Mouse (Mus musculus) mouse embryonic stem cell (cell line): ENCODE results near the gene Efna1.

Source experiments
- in situ Hi-C, 2 experiments: fragments of 300-500 bp; cut with MboI; formaldehyde crosslinking; loops; 1 replicate in 1 of 2; 3 replicates in 1 of 2; pipeline ENCODE4 v1.14.3; 2019 to 2020; ENCODE audit warnings: low sequenced_read_pairs in 2 of 2, low pct_unique_long_range_greater_than_20kb in 1 of 2, mixed read lengths in 1 of 2; ENCODE audit not compliant: unreplicated experiment in 1 of 2

Gene Efna1

GRCm38 (mm10) chr3:89256177-89256576 lies 24.8 kb downstream of the Efna1 start:
- in situ Hi-C loops = no loop called here

GRCm38 (mm10) chr3:89254994-89255393 lies 25.9 kb downstream of the Efna1 start:
- in situ Hi-C loops = no loop called here

DNA sequence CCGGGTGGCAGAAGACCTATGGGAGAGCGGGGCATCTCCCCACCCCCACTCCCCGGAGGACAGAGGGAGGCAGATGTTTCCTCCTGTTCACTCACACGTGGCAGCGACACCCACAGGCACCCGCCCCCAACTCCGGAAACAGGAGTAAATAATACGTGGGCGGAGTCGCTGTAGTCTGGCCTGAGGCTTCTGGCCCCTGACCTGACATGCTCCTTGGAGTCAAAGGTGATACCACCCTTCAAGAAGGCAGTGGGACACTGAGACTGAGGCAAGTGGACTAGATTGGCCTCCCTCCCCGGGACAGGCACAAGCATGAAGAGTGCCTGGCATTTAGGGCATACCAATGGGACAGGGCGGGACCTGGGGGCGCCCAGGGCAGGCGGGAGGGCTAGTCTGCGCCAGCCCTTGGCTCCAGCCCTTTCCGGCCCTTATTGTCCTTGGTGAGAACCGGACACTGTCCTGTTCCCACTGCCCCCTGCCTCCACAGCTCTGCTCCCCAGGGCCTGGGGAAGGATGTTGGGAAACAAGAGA lies 29.5 kb downstream of the Efna1 start:
- in situ Hi-C loops = no loop called here

DNA sequence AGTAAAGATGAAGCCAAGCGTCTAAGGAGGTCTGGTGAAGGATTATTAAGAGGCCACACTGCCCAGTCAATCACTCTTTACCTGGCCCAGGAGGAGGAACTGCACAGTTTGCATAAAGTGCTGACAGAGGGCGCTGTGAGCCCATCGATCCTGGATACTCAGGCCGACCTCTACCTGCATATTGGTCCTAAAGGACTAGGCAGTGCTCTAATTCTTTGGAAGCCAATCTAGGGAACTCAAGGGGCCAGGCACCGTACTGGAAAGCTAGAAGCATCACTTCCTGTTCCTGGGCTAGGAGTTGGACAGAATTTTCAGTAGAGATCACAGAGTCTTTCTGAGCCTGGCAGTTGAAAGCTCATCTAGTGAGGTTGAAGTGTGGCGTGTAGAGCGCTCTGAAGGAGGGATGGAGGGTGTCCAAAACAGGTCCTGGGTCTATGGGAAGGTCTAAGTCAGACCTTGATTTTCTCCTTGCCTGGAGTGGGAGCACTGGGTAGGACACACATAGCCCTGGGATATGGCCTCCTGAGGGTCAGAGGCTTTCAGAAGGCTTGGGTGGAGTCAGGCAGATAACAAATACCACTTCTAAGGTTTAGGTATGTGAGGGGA lies 30.4 kb downstream of the Efna1 start:
- in situ Hi-C loops = no loop called here

DNA sequence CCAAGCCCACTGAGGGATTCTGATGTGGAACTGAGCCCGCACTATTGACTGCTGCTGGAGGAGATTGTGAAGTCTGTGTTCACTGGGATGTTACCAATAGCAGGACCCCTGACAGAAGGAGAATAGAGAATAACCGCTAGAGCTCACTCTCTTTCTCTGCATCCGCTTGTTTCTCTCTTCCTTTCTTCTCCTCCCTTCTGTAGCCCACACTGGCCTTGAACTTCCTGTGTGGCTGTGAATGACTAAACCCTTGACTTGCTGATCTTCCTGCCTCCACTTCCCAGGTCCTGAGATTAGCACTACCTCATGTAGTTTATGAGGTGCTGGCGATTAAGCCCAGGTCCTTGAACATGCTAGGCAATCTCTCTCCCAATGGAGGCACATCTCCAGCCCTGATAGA lies 33.5 kb downstream of the Efna1 start:
- in situ Hi-C loops = loop anchor here in 1 of 2 experiments (5.0 kb wide), 1 partner anchor 35 kb away; the partner anchor contains the start of gene Efna1

GRCm38 (mm10) chr3:89246261-89247100 lies 34.5 kb downstream of the Efna1 start, which contains the start of gene Trim46:
TSS of gene Trim46 (minus strand) at chr3:89246309.
- in situ Hi-C loops = loop anchor here in 1 of 2 experiments (5.0 kb wide), 1 partner anchor 36 kb away; the partner anchor contains the start of gene Efna1

- in situ Hi-C loops = loop anchor here in 1 of 2 experiments (5.0 kb wide), 1 partner anchor 37 kb away; the partner anchor contains the start of gene Efna1
These were observed 35.2 kb downstream of the Efna1 start, which contains the start of gene Krtcap2 for GRCm38 (mm10) chr3:89245688-89246171. TSS of gene Krtcap2 (plus strand) at chr3:89245966.

DNA sequence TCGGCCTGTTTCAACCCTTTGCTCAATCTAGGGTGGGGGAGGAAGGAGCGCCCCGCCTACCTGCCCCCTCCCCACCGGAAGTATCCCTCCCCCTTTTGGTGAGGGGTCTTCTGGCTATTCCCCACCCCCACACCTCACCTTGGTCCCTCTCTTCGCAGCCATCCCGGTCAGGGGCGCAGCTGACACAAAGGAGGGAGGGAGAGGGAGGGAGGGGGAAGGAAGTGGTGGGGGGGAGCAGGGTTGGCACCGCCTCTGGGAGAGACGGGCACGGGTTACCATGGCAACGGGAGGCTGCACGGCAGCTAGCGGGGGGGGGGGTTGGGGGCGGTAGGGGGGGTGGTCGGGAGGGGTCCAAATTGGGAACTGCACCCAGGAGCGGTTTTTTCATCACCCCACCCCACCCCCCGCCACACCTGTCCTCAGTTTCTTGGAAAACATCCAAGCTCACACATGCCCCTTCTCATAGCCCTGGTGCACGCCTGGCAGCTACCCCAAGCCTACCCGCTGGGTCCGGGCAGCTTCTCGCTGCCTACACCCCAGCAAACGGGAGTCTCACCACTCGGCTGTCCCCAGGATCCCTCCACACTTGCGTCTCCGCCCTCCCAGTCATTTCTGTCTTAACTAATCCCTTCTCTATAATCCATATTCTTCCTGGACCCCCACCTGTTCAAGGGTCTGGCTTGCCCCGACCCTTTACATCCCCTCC lies 35.8 kb downstream of the Efna1 start:
- in situ Hi-C loops = loop anchor here in 1 of 2 experiments (5.0 kb wide), 1 partner anchor 37 kb away; the partner anchor contains the start of gene Efna1

GRCm38 (mm10) chr3:89244158-89244981 lies 36.6 kb downstream of the Efna1 start:
- in situ Hi-C loops = no loop called here

DNA sequence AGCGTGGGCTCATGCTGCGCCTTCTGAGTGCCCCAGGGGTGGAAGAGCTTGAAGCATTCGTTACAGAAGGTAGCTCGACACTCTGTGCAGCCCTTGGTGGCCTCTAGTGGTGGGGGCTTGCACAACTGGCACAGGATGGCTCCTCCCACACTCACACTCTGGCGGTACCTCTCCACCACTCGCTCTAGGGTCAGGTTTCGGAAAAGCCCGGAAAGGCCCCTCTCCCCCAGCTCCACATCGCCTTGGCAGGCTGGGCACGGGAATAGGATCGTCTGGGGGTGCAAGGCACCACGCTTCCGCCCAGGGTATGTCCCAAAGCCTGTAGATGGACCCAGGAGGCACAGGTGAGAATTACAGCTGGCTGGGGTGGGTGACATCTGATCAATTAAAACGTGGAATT lies 37.3 kb downstream of the Efna1 start:
- in situ Hi-C loops = no loop called here

DNA sequence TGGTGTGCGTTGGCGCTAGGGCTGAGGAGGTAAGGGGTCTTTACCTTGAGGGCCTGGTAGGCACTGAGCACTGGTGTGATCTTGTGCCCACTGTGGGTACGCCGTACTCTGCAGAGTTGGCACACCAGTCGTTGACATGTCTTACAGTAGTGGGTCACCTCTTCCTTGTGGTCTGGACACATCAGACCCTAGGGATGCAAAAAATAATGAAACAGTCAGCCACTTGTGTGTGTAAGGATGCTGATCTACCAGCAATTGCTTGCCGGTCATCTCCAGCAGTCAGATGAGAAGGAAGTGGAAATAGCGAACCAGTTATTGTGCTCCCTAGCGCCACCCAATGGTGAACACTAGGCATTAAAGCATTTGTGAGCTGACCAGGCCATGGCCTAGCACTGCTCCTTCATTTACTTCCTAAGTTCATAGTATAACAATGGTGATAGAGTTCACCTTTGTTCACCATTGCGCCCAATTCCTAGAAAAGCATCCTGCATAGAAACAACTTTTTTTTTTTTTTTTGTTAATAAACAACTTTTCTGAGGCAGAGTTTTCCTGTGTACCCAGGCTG lies 38.5 kb downstream of the Efna1 start:
- in situ Hi-C loops = no loop called here

GRCm38 (mm10) chr3:89238494-89238893 lies 42.4 kb downstream of the Efna1 start:
- in situ Hi-C loops = no loop called here

GRCm38 (mm10) chr3:89237682-89238081 lies 43.3 kb downstream of the Efna1 start:
- in situ Hi-C loops = no loop called here

DNA sequence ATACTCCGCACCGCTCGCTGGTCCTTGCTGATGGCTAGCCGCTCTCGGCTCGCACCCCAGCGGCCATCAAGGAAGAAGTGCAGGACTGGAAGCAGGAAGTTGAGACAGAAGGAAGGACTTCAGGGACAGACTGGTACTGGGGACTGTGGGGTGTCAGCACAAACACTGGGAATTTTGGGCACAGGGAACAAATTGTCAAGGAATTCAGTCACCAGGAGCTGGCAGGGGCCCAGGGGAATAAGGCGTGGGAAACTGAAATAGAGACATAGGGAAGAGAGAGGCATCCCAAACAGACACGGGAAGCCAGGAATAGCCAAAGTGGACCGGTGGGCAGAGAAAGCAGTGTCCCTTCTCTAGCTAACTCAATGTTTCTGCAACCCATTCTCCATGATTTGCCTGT lies 44.4 kb downstream of the Efna1 start:
- in situ Hi-C loops = no loop called here

DNA sequence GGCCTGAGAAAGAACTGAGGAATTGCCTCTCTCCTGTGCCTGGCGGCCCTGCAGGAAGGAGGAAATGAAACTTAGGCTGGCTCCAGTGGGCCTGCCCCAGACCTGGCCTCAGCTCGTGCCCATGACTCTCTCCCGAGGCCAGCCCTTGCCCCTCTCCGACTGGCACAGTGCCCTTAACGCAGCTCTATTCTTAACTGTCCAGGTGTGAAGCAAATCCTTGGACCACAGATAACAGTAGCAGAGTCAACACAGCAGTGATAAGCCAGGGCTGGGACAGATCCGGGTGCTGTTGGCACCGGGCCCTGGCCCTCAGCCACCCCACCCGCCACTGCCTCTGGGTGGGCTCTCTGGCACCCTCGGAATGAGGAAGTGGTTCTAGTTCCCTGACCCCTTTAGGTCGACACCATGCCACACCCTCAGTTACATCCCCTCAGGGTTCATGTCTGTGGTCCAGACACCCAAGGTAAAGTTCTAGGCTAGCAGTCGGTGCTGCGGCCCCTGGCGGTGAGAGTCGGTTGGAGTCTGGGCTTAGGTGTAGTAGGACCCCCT lies 47.3 kb downstream of the Efna1 start:
- in situ Hi-C loops = no loop called here

GRCm38 (mm10) chr3:89232614-89233013 lies 48.3 kb downstream of the Efna1 start:
- in situ Hi-C loops = no loop called here

GRCm38 (mm10) chr3:89231772-89232275 lies 49.1 kb downstream of the Efna1 start:
- in situ Hi-C loops = no loop called here
